Mouse (Mus musculus) forebrain, postnatal 0 days (tissue): ENCODE data around the gene Ankrd44. TPM values are rescaled to one million over a fixed set of nuclear protein-coding genes. Genes with fewer than 3 reads are reported as not detected.

Source experiments
- ATAC-seq: fragments of 200-750 bp; cut with Nextera tagmentation; 2 replicates; pipeline ENCODE4 v1.8.0; 2017; ENCODE audit warnings: mild to moderate bottlenecking, moderate library complexity
- DNase-seq: peaks from one replicate; pipeline ENCODE4 v3.0.0-alpha.2; 2015
- H3K27ac ChIP-seq: fragments of 300-500 bp; sonication (generic); 2 replicates; pipeline ENCODE4 v1.5.1; 2014; ENCODE audit warnings: low read depth, mild to moderate bottlenecking, antibody characterized with exemption, low read length, moderate library complexity, mixed read lengths
- H3K27me3 ChIP-seq: fragments of 300-500 bp; sonication (generic); 2 replicates; pipeline ENCODE4 v1.6.1; 2014; ENCODE audit warnings: mild to moderate bottlenecking, low read length, mixed read lengths; ENCODE audit not compliant: insufficient read depth
- H3K36me3 ChIP-seq: fragments of 300-500 bp; sonication (generic); 2 replicates; pipeline ENCODE4 v1.6.1; 2014; ENCODE audit warnings: mild to moderate bottlenecking, moderate library complexity; ENCODE audit not compliant: insufficient read depth
- H3K4me1 ChIP-seq: fragments of 300-500 bp; sonication (generic); 2 replicates; pipeline ENCODE4 v1.6.1; 2014; ENCODE audit warnings: antibody characterized with exemption; ENCODE audit not compliant: insufficient read depth
- H3K4me2 ChIP-seq: fragments of 300-500 bp; sonication (generic); 2 replicates; pipeline ENCODE4 v1.6.1; 2014; ENCODE audit warnings: low read depth, mild to moderate bottlenecking, moderate library complexity
- H3K4me3 ChIP-seq: fragments of 300-500 bp; sonication (generic); 2 replicates; pipeline ENCODE4 v1.5.1; 2014; ENCODE audit warnings: low read depth, low read length, mixed read lengths
- H3K9ac ChIP-seq: fragments of 300-500 bp; sonication (generic); 2 replicates; pipeline ENCODE4 v1.6.1; 2014; ENCODE audit warnings: mild to moderate bottlenecking
- H3K9me3 ChIP-seq: fragments of 300-500 bp; sonication (generic); 2 replicates; pipeline ENCODE4 v1.6.1; 2016; ENCODE audit warnings: low read length
- CTCF ChIP-seq: sonication (generic); IDR thresholded peaks from 2 replicates; pipeline ENCODE4 v1.5.1; 2016; ENCODE audit warnings: antibody characterized with exemption, control low read depth, low read depth
- WGBS: fragments of 180-500 bp; shearing (Covaris S2); extraction: QIAGEN DNeasy Blood & Tissue Kit; methylation state at CpG from one replicate; pipeline ENCODE4 v1.1.7; 2014; 5-methylcytosine and 5-hydroxymethylcytosine counted together
- polyA plus RNA-seq: library from polyadenylated mRNA; unstranded; fragments of >200 nt; fragmentation: Nextera tagmentation; extraction: Ambion mirVana; gene quantifications from 2 replicates; pipeline ENCODE4 v1.2.1, GENCODE M21; 2015
- total RNA-seq: library from RNA; depleted of rRNA; stranded (reverse); fragments of >200 nt; gene quantifications from 2 replicates; pipeline ENCODE4 v1.2.3, GENCODE M21; 2014

The Ankrd44 gene
- total and polyA plus RNA-seq, 2 experiments from 2014 or later = 12.8 to 88.1 TPM

DNA sequence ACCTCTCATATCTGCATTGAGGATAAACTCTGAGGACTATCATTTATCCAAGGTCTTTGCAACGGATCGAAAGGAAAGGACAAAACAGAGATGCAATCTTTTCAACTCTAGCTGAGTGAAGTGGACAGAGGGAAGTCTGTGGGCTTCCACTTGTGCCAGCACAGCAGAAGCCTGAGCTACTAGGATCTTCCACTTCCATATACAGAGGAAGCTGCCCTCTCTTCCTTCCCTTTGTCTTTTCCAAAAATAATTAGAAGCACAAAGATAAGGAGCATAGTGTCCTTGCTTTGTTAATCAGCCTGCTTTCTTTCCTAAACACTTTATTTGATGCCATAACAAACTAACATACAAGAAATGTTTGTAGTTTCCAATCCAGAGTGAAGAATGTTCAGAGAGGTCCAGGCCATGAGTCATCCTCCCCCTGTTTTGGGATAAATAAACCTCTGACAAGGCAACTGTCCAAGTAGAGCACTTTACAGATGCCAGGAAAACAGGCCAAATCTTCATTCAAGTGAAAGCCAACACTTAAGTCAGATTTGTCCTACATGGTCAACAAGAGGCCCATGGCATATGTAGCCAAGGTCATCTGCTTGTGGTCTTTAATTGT is 160.5 kb downstream of the Ankrd44 start:
- no peaks in the 10 kb centered on the region for H3K36me3 ChIP-seq
- H3K4me1 ChIP-seq = no peaks in the 10 kb centered on the region
- no peak for DNase-seq
- ATAC-seq = no peak
- no peak overlapping the region for H3K27ac ChIP-seq
- no peak for TF ChIP-seq CTCF
- 89% methylated on average over 2 of the region's 2 CpGs for WGBS
- no peak overlapping the region for H3K4me2 ChIP-seq
- no peaks in the 10 kb centered on the region for H3K9me3 ChIP-seq
- H3K9ac ChIP-seq = no peak overlapping the region
- H3K27me3 ChIP-seq = no peaks in the 10 kb centered on the region
- no peak overlapping the region for H3K4me3 ChIP-seq

DNA sequence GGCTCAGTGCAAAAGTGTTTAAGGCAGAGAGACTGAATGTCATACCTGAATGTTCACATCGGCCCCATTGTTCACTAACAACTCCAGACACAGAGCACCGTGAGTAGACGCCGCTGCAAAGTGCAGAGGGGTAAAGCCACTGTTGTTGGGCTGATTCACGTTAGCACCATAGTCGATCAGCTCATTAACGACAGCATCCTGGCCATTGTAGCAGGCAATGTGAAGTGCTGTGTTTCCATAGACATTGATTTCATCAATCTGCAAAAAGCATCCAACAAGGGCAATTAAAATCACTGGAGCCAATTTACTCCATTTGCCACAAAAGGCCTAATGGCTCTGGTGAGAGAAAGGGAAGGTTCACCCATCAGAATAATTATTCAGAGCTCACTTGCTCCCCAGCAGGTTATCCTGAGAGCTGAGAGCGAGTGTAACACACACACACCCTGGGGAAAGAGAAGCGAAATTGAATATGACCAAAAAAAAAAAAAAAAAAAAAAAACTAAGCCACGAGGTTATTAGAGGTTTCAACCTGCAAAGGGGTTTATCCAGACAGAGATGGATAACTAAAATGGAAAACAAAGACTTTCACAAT is 163.9 kb downstream of the Ankrd44 start:
- Histone ChIP-seq H3K4me2 (no peak overlapping the region), H3K27me3 (no peaks in the 10 kb centered on the region), H3K36me3 (no peaks in the 10 kb centered on the region), H3K27ac (no peak overlapping the region), H3K4me3 (no peak overlapping the region), H3K9ac (no peak overlapping the region), H3K9me3 (no peaks in the 10 kb centered on the region), H3K4me1 (no peaks in the 10 kb centered on the region)
- peak; percentile 66; the same call in 1 of the 2 replicates for ATAC-seq
- no peak for DNase-seq
- 19% methylated on average over 10 of the region's 10 CpGs for WGBS
- TF ChIP-seq CTCF = no peak

DNA sequence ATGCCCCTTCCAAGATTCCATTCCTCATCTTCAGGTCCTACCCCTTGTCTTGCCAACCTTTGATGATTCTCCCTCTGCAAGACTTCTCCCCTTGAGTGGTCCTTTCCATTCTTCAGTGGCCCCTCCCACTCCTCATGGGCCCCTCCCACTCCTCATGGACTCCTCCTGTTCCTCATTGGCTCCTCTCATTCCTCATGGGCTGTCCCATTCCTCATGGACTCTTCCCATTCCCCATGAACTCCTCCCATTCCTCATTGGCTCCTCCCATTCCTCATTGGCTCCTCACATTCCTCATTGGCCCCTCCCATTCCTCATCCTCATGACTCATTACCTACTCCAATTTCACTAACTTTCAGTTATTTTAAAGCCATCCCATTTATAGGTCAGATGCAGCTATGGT is 166.3 kb downstream of the Ankrd44 start:
- H3K4me1 ChIP-seq = no peaks in the 10 kb centered on the region
- no peak for ATAC-seq
- no peak overlapping the region for H3K9ac ChIP-seq
- no peaks in the 10 kb centered on the region for H3K27me3 ChIP-seq
- H3K27ac ChIP-seq = no peak overlapping the region
- no peak for DNase-seq
- no peaks in the 10 kb centered on the region for H3K36me3 ChIP-seq
- no peak overlapping the region for H3K4me3 ChIP-seq
- no peaks in the 10 kb centered on the region for H3K9me3 ChIP-seq
- TF ChIP-seq CTCF = no peak
- no peak overlapping the region for H3K4me2 ChIP-seq

DNA sequence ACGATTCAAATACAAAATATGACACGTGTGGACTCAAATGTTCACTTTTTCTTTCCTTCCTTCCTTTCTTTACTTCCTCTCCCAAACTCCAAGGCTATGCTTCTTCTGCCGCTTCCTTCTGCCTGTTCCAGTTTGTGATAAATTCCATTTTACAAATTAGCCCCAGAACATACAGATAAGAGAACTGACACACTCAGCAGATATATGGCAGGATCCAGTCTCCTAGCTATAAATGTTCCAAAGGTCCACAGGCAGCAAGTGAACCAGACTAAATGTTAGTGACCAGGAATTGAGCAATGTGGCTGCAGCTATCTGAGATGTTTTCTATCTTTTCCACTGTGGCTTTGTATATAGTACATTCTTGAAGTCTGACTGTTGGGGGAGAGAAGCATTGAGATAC is 168.9 kb downstream of the Ankrd44 start:
- WGBS = 85% methylated on average over 3 of the region's 3 CpGs

DNA sequence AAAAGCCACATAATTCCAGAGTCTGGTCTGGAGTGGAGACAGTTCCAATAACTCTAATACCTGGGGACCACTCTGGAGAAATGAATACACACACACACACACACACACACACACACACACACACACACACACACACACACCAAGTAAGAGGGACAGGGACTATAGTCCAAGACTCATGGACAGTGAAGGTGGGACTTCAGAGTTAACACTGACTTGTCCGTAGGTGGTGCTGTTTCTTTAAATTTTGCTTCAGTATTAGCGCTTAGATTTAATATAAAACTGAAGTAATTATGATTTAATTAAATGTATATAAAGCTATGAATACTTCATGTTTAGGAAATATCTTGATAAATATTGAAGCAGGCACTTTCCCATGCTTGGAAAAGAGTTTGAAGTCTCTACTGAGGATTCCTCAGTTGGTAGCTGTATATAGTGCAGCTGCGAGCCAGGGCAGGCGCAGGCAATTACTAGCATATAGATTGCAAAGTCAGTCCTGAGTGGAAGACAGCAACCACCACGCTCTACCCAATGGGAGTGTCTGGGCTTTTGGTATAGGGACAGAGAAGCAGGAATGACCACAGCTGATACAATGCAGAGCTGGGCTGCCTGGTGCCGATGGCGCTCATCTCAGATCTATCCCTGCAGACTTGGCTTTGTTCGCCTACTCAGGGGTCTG is 170.4 kb downstream of the Ankrd44 start:
- DNase-seq (no peak), ATAC-seq (no peak)
- Histone ChIP-seq H3K4me3 (no peak overlapping the region), H3K27me3 (no peaks in the 10 kb centered on the region), H3K4me1 (no peaks in the 10 kb centered on the region), H3K9ac (no peak overlapping the region), H3K36me3 (no peaks in the 10 kb centered on the region), H3K27ac (no peak overlapping the region), H3K9me3 (no peaks in the 10 kb centered on the region), H3K4me2 (no peak overlapping the region)
- 82% methylated on average over 8 of the region's 8 CpGs for WGBS
- peak; percentile 33 for TF ChIP-seq CTCF

More for the DNA sequence above, 168.9 kb downstream of the Ankrd44 start:
- Histone ChIP-seq H3K4me1 (no peaks in the 10 kb centered on the region), H3K4me2 (no peak overlapping the region), H3K36me3 (no peaks in the 10 kb centered on the region), H3K27ac (no peak overlapping the region), H3K9ac (no peak overlapping the region), H3K4me3 (no peak overlapping the region), H3K9me3 (no peaks in the 10 kb centered on the region), H3K27me3 (no peaks in the 10 kb centered on the region)
- ATAC-seq (no peak), DNase-seq (no peak)
- no peak for TF ChIP-seq CTCF

DNA sequence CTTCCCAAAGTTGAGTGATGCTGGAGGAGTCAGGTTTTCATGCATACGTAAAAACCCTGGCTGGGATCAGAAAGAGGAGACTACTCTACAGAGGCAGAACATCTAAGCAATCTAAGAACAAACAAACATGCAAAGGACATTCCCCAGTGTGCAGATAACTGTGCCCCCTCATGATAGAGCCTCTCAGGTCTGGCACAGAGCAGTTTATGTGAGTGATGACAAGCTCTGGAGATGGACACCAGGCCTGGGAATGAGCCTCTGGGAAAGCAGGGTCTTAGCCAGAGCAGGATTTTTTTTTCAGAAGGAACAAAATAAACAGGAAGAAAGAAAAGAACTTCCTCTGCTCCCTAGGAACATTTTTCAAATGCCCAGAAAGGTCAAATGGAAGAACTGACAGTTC is 176.2 kb downstream of the Ankrd44 start:
- no peak overlapping the region for H3K4me3 ChIP-seq
- ATAC-seq = no peak
- TF ChIP-seq CTCF = no peak
- no peaks in the 10 kb centered on the region for H3K36me3 ChIP-seq
- H3K9me3 ChIP-seq = no peaks in the 10 kb centered on the region
- no peak overlapping the region for H3K4me2 ChIP-seq
- 79% methylated on average over 1 of the region's 1 CpGs for WGBS
- H3K9ac ChIP-seq = no peak overlapping the region
- DNase-seq = no peak
- H3K27ac ChIP-seq = no peak overlapping the region
- no peaks in the 10 kb centered on the region for H3K4me1 ChIP-seq
- no peaks in the 10 kb centered on the region for H3K27me3 ChIP-seq

GRCm38 (mm10) chr1:54749516-54749915 is 176.7 kb downstream of the Ankrd44 start:
- Histone ChIP-seq H3K36me3 (no peaks in the 10 kb centered on the region), H3K4me3 (no peak overlapping the region), H3K27ac (no peak overlapping the region), H3K9ac (no peak overlapping the region), H3K4me2 (no peak overlapping the region), H3K4me1 (no peaks in the 10 kb centered on the region), H3K27me3 (no peaks in the 10 kb centered on the region), H3K9me3 (no peaks in the 10 kb centered on the region)
- WGBS = 76% methylated on average over 3 of the region's 3 CpGs
- TF ChIP-seq CTCF = no peak
- DNase-seq (no peak), ATAC-seq (no peak)
